Mouse (Mus musculus) CH12.LX (cell line): ENCODE measurements around the gene Itpr1.

Source experiments
- BHLHE40 ChIP-seq: IDR thresholded peaks from 2 replicates; pipeline ENCODE4 v1.6.1; 2011; ENCODE audit warnings: mild to moderate bottlenecking, low read depth, low read length, improper control_type of control experiment
- CHD2 ChIP-seq: IDR thresholded peaks from 2 replicates; pipeline ENCODE4 v1.6.1; 2011; ENCODE audit warnings: low read length, improper control_type of control experiment
- MAX ChIP-seq: IDR thresholded peaks from 2 replicates; pipeline ENCODE4 v1.6.1; 2011; ENCODE audit warnings: low read length, improper control_type of control experiment

GRCm38 (mm10) chr6:108258631-108259030 lies 45.7 kb downstream of the Itpr1 start:
- TF ChIP-seq MAX (no peak), CHD2 (no peak), BHLHE40 (no peak)
